Mouse (Mus musculus) lung, adult 10 weeks (tissue): Measurements from ENCODE around the gene Spint5. TPM values are rescaled to one million over a fixed set of nuclear protein-coding genes. Genes with fewer than 3 reads are reported as not detected.

Experiments
- polyA plus RNA-seq: library from polyadenylated mRNA; stranded (reverse); fragments of 350-450 nt; fragmentation: Illumina TruSeq; extraction: RNeasy Lipid Tissue Mini Kit (QIAGEN cat#74804); gene quantifications from one replicate; pipeline ENCODE4 v1.2.3, GENCODE M21; 2014; ENCODE audit warnings: low read depth, low replicate concordance; ENCODE audit not compliant: insufficient read depth

Gene Spint5
- not detected for polyA plus RNA-seq

GRCm38 (mm10) chr2:164715005-164715404 is at the start of gene Spint5:
Spint5 (plus strand) TSS chr2:164715305.

GRCm38 (mm10) chr2:164673987-164674386 is 41.1 kb upstream of the Spint5 start, which contains the start of gene Wfdc11:
Wfdc11 (minus strand) TSS chr2:164674087.

GRCm38 (mm10) chr2:164684807-164685206 is 30.3 kb upstream of the Spint5 start, which contains the start of gene Wfdc13:
Wfdc13 (plus strand) TSS chr2:164685107.

GRCm38 (mm10) chr2:164698201-164698600 is 16.9 kb upstream of the Spint5 start, which contains the start of gene Spint4:
Spint4 (plus strand) TSS chr2:164698501.

GRCm38 (mm10) chr2:164745843-164746479 is 30.9 kb downstream of the Spint5 start, which contains the start of the genes Wfdc3 and Dnttip1:
Wfdc3 (minus strand) TSS chr2:164745931.
Dnttip1 (plus strand) TSS chr2:164745983.

Other genes with a start within 250 kb of the Spint5 start
- gene Trp53tg5, start 241.6 kb upstream of the Spint5 start, polyA plus RNA-seq: not detected
- 69.5 TPM for gene Dbndd2, start 229.2 kb upstream of the Spint5 start, polyA plus RNA-seq
- 34.2 TPM for gene Pigt, start 217.8 kb upstream of the Spint5 start, polyA plus RNA-seq
- 2,326 TPM for gene Wfdc2, start 152.9 kb upstream of the Spint5 start, polyA plus RNA-seq
- gene Spint3, start 141.8 kb upstream of the Spint5 start, polyA plus RNA-seq: not detected
- gene Wfdc6a, start 129.9 kb upstream of the Spint5 start, polyA plus RNA-seq: 4.4 TPM
- gene Eppin, start 121.7 kb upstream of the Spint5 start, polyA plus RNA-seq: not detected
- 3.0 TPM for gene Wfdc6b, start 101.8 kb upstream of the Spint5 start, polyA plus RNA-seq
- gene Wfdc8, start 101.7 kb upstream of the Spint5 start, polyA plus RNA-seq: 1.2 TPM
- gene Wfdc16, start 76.5 kb upstream of the Spint5 start, polyA plus RNA-seq: 0.95 TPM
- 3.9 TPM for gene Wfdc10, start 59.3 kb upstream of the Spint5 start, polyA plus RNA-seq
- gene Wfdc9, start 58.7 kb upstream of the Spint5 start, polyA plus RNA-seq: not detected
- not detected for gene Wfdc11, start 41.2 kb upstream of the Spint5 start, polyA plus RNA-seq
- 1.2 TPM for gene Wfdc13, start 30.2 kb upstream of the Spint5 start, polyA plus RNA-seq
- not detected for gene Spint4, start 16.8 kb upstream of the Spint5 start, polyA plus RNA-seq
- 4.4 TPM for gene Wfdc3, start 30.6 kb downstream of the Spint5 start, polyA plus RNA-seq
- gene Dnttip1, start 30.7 kb downstream of the Spint5 start, polyA plus RNA-seq: 19.0 TPM
- gene Ube2c, start 54.6 kb downstream of the Spint5 start, polyA plus RNA-seq: 3.6 TPM
- not detected for gene Tnnc2, start 64.7 kb downstream of the Spint5 start, polyA plus RNA-seq
- gene Snx21, start 70.5 kb downstream of the Spint5 start, polyA plus RNA-seq: 23.7 TPM
- gene Acot8, start 89.6 kb downstream of the Spint5 start, polyA plus RNA-seq: 15.4 TPM
- gene Zswim3, start 89.8 kb downstream of the Spint5 start, polyA plus RNA-seq: 2.5 TPM
- gene Zswim1, start 107.4 kb downstream of the Spint5 start, polyA plus RNA-seq: 5.2 TPM
- gene Spata25, start 113.2 kb downstream of the Spint5 start, polyA plus RNA-seq: 0.45 TPM
- 104 TPM for gene Ctsa, start 117.6 kb downstream of the Spint5 start, polyA plus RNA-seq
- gene Neurl2, start 118.2 kb downstream of the Spint5 start, polyA plus RNA-seq: 4.4 TPM
- gene Pltp, start 142.4 kb downstream of the Spint5 start, polyA plus RNA-seq: 368 TPM
- gene Pcif1, start 164.0 kb downstream of the Spint5 start, polyA plus RNA-seq: 39.9 TPM
- gene Zfp335, start 196.5 kb downstream of the Spint5 start, polyA plus RNA-seq: 5.3 TPM
- 8.8 TPM for gene Mmp9, start 225.5 kb downstream of the Spint5 start, polyA plus RNA-seq
- gene Slc12a5, start 245.5 kb downstream of the Spint5 start, polyA plus RNA-seq: 1.6 TPM